Mouse (Mus musculus) megakaryocyte, embryonic 14.5 days (primary cell): ENCODE data around the gene Atf6.

Source experiments
- FLI1 ChIP-seq: IDR thresholded peaks from 2 replicates; pipeline ENCODE4 v1.6.1; 2012; ENCODE audit warnings: low read length, inconsistent platforms, mixed read lengths
- GATA1 ChIP-seq: IDR thresholded peaks from 3 replicates; pipeline ENCODE4 v1.6.1; 2012; ENCODE audit warnings: mixed read lengths, low read length, inconsistent platforms, borderline replicate concordance

- TF ChIP-seq GATA1 (no peak), FLI1 (no peak)
Observed at GRCm38 (mm10) chr1:170659260-170659659, 208.3 kb downstream of the Atf6 start.
